Mouse (Mus musculus): ENCODE measurements around the gene Mab21l2. TPM values are rescaled to one million over a fixed set of nuclear protein-coding genes. Genes with fewer than 3 reads are reported as not detected.

Gene Mab21l2
- polyA plus RNA-seq, 1 experiment from 2014 or later, result 222 TPM

- H3K4me1 ChIP-seq, result peaks cover 22% of the 10 kb centered on the region
- 66% methylated on average over 1 of the region's 1 CpGs for WGBS
- H3K27me3 ChIP-seq, result no peaks in the 10 kb centered on the region
- no peaks in the 10 kb centered on the region for H3K9me3 ChIP-seq (replicated peaks)
- H3K27ac ChIP-seq, result no peak overlapping the region
- H3K9ac ChIP-seq, result no peak overlapping the region
- no peaks in the 10 kb centered on the region for H3K36me3 ChIP-seq
- no peak overlapping the region for H3K4me2 ChIP-seq (replicated peaks)
- no peak for ATAC-seq (ENCODE audit: low FRiP score)
- no peak overlapping the region for H3K4me3 ChIP-seq
These were observed 11.7 kb downstream of the Mab21l2 start for GRCm38 (mm10) chr3:86536751-86537150.

GRCm38 (mm10) chr3:86531531-86532269 is 16.7 kb downstream of the Mab21l2 start:
- Histone ChIP-seq H3K9ac (no peak overlapping the region), H3K27ac (peak overlapping the region; percentile 82), H3K4me2 (replicated peaks) (peak overlapping the region; percentile 27; the same call in 1 of the 2 replicates), H3K9me3 (replicated peaks) (no peaks in the 10 kb centered on the region), H3K4me3 (no peak overlapping the region), H3K36me3 (no peaks in the 10 kb centered on the region), H3K4me1 (peaks cover 7% of the 10 kb centered on the region; the same call in 1 of the 2 replicates), H3K27me3 (no peaks in the 10 kb centered on the region)
- WGBS, result 52% methylated on average over 16 of the region's 16 CpGs
- ATAC-seq (ENCODE audit: low FRiP score), result 0 out of 2 replicates have a peak, but pooled peaks have one; percentile 22

GRCm38 (mm10) chr3:86522880-86523505 is 25.4 kb downstream of the Mab21l2 start:
- H3K9ac ChIP-seq, result no peak overlapping the region
- H3K9me3 ChIP-seq (replicated peaks), result no peaks in the 10 kb centered on the region
- no peak overlapping the region for H3K4me2 ChIP-seq (replicated peaks)
- no peaks in the 10 kb centered on the region for H3K27me3 ChIP-seq
- no peak overlapping the region for H3K4me3 ChIP-seq
- WGBS, result 81% methylated on average over 3 of the region's 3 CpGs
- H3K27ac ChIP-seq, result no peak overlapping the region
- no peaks in the 10 kb centered on the region for H3K36me3 ChIP-seq
- H3K4me1 ChIP-seq, result no peaks in the 10 kb centered on the region
- no peak for ATAC-seq (ENCODE audit: low FRiP score)

GRCm38 (mm10) chr3:86518506-86519109 is 29.8 kb downstream of the Mab21l2 start:
- no peak overlapping the region for H3K9ac ChIP-seq
- H3K4me1 ChIP-seq, result no peaks in the 10 kb centered on the region
- H3K4me2 ChIP-seq (replicated peaks), result no peak overlapping the region
- H3K27me3 ChIP-seq, result no peaks in the 10 kb centered on the region
- WGBS, result 89% methylated on average over 2 of the region's 2 CpGs
- H3K27ac ChIP-seq, result no peak overlapping the region
- no peak for ATAC-seq (ENCODE audit: low FRiP score)
- no peak overlapping the region for H3K4me3 ChIP-seq
- H3K36me3 ChIP-seq, result no peaks in the 10 kb centered on the region
- no peaks in the 10 kb centered on the region for H3K9me3 ChIP-seq (replicated peaks)

GRCm38 (mm10) chr3:86500586-86500985 is 47.8 kb downstream of the Mab21l2 start:
- Histone ChIP-seq H3K9ac (no peak overlapping the region), H3K4me1 (no peaks in the 10 kb centered on the region), H3K4me3 (no peak overlapping the region), H3K4me2 (replicated peaks) (no peak overlapping the region), H3K27me3 (no peaks in the 10 kb centered on the region), H3K36me3 (no peaks in the 10 kb centered on the region), H3K9me3 (replicated peaks) (no peaks in the 10 kb centered on the region), H3K27ac (no peak overlapping the region)
- ATAC-seq (ENCODE audit: low FRiP score), result no peak

Measured in hindbrain, embryonic 12.5 days (tissue).